Mouse (Mus musculus): ENCODE measurements around the gene A530084C06Rik. TPM values are rescaled to one million over a fixed set of nuclear protein-coding genes. Genes with fewer than 3 reads are reported as not detected.

Gene A530084C06Rik
- 0.09 and 0.29 TPM in 2 replicates for total RNA-seq (2021)
- long read RNA-seq, partial matches to known transcripts = 0 of 1 reads
- long read RNA-seq, other reads (novel, unspliced or antisense) = 0 of 1 reads

GRCm38 (mm10) chr13:31558521-31559418, at the start of gene A530084C06Rik:
TSS of gene A530084C06Rik (minus strand) at chr13:31559333.
- DNase-seq = peak; percentile 32

- DNase-seq = no peak
These were observed 44.8 kb upstream of the A530084C06Rik start for GRCm38 (mm10) chr13:31603964-31604363.

GRCm38 (mm10) chr13:31599576-31599975, 40.4 kb upstream of the A530084C06Rik start:
- no peak for DNase-seq

GRCm38 (mm10) chr13:31587341-31587740, 28.2 kb upstream of the A530084C06Rik start:
- DNase-seq = no peak

- DNase-seq = no peak
These were observed 20.7 kb upstream of the A530084C06Rik start for GRCm38 (mm10) chr13:31579866-31580265.

GRCm38 (mm10) chr13:31578389-31578788, 19.3 kb upstream of the A530084C06Rik start:
- no peak for DNase-seq

- DNase-seq = no peak
These were observed 18.4 kb upstream of the A530084C06Rik start for GRCm38 (mm10) chr13:31577576-31577975.

- DNase-seq = no peak
These were observed 17.6 kb upstream of the A530084C06Rik start for GRCm38 (mm10) chr13:31576696-31577095.

- DNase-seq = no peak
These were observed 15.5 kb upstream of the A530084C06Rik start for GRCm38 (mm10) chr13:31574627-31575026.

- DNase-seq = no peak
These were observed 13.8 kb upstream of the A530084C06Rik start for GRCm38 (mm10) chr13:31572806-31573508.

- no peak for DNase-seq
These were observed 8.6 kb upstream of the A530084C06Rik start for GRCm38 (mm10) chr13:31567617-31568294.

- no peak for DNase-seq
These were observed 8.0 kb upstream of the A530084C06Rik start for GRCm38 (mm10) chr13:31567099-31567498.

- DNase-seq = no peak
These were observed 5.3 kb upstream of the A530084C06Rik start for GRCm38 (mm10) chr13:31564394-31564793.

GRCm38 (mm10) chr13:31559419-31560144, 449 bp upstream of the A530084C06Rik start:
- DNase-seq = peak; percentile 76

GRCm38 (mm10) chr13:31557768-31558520, 1.2 kb downstream of the A530084C06Rik start:
- peak; percentile 67 for DNase-seq

GRCm38 (mm10) chr13:31556964-31557767, 2.0 kb downstream of the A530084C06Rik start:
- no peak for DNase-seq

- no peak for DNase-seq
These were observed 3.3 kb downstream of the A530084C06Rik start, which contains the start of gene Foxq1 for GRCm38 (mm10) chr13:31555834-31556233. TSS of gene Foxq1 (plus strand) at chr13:31556134.

- DNase-seq = no peak
These were observed 11.5 kb downstream of the A530084C06Rik start for GRCm38 (mm10) chr13:31547610-31548009.

- no peak for DNase-seq
These were observed 11.9 kb downstream of the A530084C06Rik start for GRCm38 (mm10) chr13:31547204-31547603.

GRCm38 (mm10) chr13:31546784-31547183, 12.3 kb downstream of the A530084C06Rik start:
- no peak for DNase-seq
